Mouse (Mus musculus) G1E (cell line): ENCODE results near the gene Ubtd2.

Experiments used
- CTCF ChIP-seq: IDR thresholded peaks from 2 replicates; pipeline ENCODE4 v1.5.1; 2012; ENCODE audit warnings: low read depth, low read length, inconsistent platforms, mixed read lengths
- GATA1 ChIP-seq: IDR thresholded peaks from 2 replicates; pipeline ENCODE4 v1.6.1; 2012; ENCODE audit warnings: borderline replicate concordance, low read length, inconsistent platforms, mixed read lengths
- POLR2AphosphoS5 ChIP-seq: IDR thresholded peaks from 2 replicates; pipeline ENCODE4 v1.6.1; 2012; ENCODE audit warnings: low read depth, low read length, inconsistent platforms; ENCODE audit not compliant: insufficient replicate concordance
- TAL1 ChIP-seq: conservative IDR thresholded peaks from 2 replicates; pipeline ENCODE4 v1.6.1; 2012; ENCODE audit warnings: low read depth, low read length, inconsistent platforms, mixed read lengths

DNA sequence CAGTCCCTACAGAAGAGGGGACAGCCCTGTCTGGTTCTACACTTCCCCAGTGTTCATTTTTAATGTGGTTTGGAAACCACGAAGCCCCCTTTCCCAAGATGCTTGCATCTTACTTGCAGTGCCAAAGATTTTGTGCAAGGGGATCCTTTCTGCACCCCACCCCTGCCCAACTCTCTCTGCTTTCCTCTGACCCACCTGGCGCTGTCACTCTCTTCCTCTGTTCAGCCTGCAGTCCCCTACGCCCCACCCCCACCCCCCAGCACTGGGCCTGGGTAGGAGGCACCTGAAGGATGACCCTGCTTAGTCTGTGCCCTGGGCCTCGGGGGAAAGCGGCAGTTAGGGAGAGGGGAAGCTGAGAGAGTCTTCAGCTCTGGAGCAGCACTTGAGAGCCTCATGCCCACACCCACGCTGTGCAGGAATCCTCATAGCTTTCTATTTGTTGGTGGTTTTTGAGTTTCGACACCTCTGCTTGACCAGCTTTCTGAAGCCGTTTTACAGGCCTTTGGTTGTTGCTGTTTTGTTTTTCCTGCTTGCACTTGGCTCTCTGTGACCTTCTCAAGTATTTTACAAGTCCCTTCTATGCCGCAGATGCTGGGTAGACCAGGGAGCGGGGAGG is 30.0 kb upstream of the Ubtd2 start:
- TF ChIP-seq CTCF = no peak
- TF ChIP-seq POLR2AphosphoS5 = no peak
- TF ChIP-seq GATA1 = no peak
- no peak for TF ChIP-seq TAL1
